14 mouse cellular contexts compared by ENCODE assay signal in the genomic region with DNA sequence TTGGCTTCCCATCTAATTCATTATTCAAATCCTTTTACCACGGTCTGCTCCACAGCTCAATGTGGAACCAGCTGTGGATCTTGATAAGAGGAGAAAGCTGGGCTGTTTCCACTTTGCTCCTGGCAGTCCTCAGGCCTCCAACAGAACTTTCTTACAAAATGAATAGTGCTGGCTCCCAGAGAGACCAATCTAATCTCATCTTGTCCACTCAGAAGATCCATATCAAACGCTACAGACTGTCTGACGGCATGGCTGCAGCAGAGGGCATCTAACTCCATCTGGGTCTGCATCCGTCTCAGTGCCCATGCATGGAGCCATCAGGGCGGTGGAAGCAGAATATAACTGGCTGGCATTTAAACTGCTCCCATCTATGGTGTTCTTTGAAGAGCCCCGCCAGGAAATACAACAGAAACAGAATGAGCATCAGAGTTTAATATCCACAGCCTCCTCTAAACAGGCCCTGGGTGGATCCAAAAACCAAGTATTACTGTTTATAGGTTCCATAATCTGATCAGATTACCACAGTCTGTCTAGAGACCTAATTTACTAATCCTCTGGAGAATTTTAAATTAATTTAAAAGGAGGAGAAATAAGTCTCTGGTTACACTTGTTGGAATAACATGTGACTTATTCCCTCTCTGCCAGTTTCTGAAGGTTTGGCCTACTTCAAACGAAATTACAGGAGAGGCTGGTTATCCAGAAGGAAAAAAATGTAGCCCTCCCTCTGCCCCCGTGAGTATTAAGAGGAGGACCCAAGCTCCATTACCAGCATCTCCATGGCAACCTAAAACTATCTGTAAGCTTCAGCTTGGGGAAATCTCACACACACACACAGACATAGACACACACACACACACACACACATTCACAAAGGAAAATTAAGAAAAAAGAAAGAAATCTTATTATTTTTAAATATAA.
DNase-seq lines count a peak whose midpoint lies in the region; ATAC-seq and TF ChIP-seq lines count a peak whose summit lies in the region.
"Had no signal": no experiment of that assay in that cellular context is flagged by ENCODE, and none has a peak within 500 bp of the region (broad histone marks: within the 10 kb centered on the region; RNA-seq: fewer than 3 reads in every experiment).

No protein-coding gene starts in this region.

- no peaks in the 10 kb centered on the region for H3K27me3 ChIP-seq in heart, adult 2 months (ENCODE audit: control insufficient read depth, insufficient read depth, low read length)
- H3K27me3 ChIP-seq in lung, postnatal 0 days (replicated peaks; ENCODE audit: insufficient read depth, low read length), result no peaks in the 10 kb centered on the region
- no peaks in the 10 kb centered on the region for H3K27me3 ChIP-seq in limb, embryonic 13.5 days
- H3K27me3 ChIP-seq in midbrain, embryonic 16.5 days (ENCODE audit: control insufficient read depth, insufficient read depth, low read depth, low read length), result no peaks in the 10 kb centered on the region
- H3K27me3 ChIP-seq: lung, embryonic 15.5 days had no signal

- H3K4me3 ChIP-seq in heart, adult 2 months, result no peak overlapping the region
- no peak overlapping the region for H3K4me3 ChIP-seq in lung, postnatal 0 days (ENCODE audit: low read depth, low read length)
- H3K4me3 ChIP-seq in limb, embryonic 13.5 days, result no peak overlapping the region
- H3K4me3 ChIP-seq in midbrain, embryonic 16.5 days (ENCODE audit: low read depth, low read length), result no peak overlapping the region
- H3K4me3 ChIP-seq: erythroblast, embryonic 14.5 days; lung, embryonic 15.5 days; myocyte had no signal

- TF ChIP-seq EP300 in heart, adult 2 months (IDR thresholded peaks at IDR 0.05; ENCODE audit: insufficient read depth, low read depth, low read length), result no peak
- TF ChIP-seq EP300 in lung, postnatal 0 days (IDR thresholded peaks at IDR 0.05), result no peak

- intact Hi-C loops in heart, postnatal 10 days (cut with DNase I), result no loop called here
- intact Hi-C loops in heart, adult 2 months (cut with DNase I), result no loop called here

- WGBS in heart, adult 2 months, result 73% methylated on average over 8 of the region's 8 CpGs
- 66% methylated on average over 8 of the region's 8 CpGs for WGBS in lung, postnatal 0 days
- WGBS in limb, embryonic 13.5 days, result 70% methylated on average over 8 of the region's 8 CpGs
- 35% methylated on average over 8 of the region's 8 CpGs for WGBS in midbrain, embryonic 16.5 days

- H3K4me2 ChIP-seq in lung, postnatal 0 days (replicated peaks; ENCODE audit: low read depth, low read length), result no peak overlapping the region
- no peak overlapping the region for H3K4me2 ChIP-seq in limb, embryonic 13.5 days (replicated peaks)
- no peak overlapping the region for H3K4me2 ChIP-seq in midbrain, embryonic 16.5 days (ENCODE audit: low read length)
- H3K4me2 ChIP-seq: lung, embryonic 15.5 days had no signal

- no peaks in the 10 kb centered on the region for H3K4me1 ChIP-seq in heart, adult 2 months (ENCODE audit: control insufficient read depth, insufficient read depth, low read length)
- no peaks in the 10 kb centered on the region for H3K4me1 ChIP-seq in lung, postnatal 0 days (ENCODE audit: insufficient read depth, low read depth, low read length)
- H3K4me1 ChIP-seq in limb, embryonic 13.5 days, result peaks cover 5% of the 10 kb centered on the region; the same call in 1 of the 2 replicates
- peaks cover 3% of the 10 kb centered on the region; the same call in 1 of the 2 replicates for H3K4me1 ChIP-seq in midbrain, embryonic 16.5 days (ENCODE audit: control insufficient read depth, insufficient read depth, low read length)
- H3K4me1 ChIP-seq: lung, embryonic 15.5 days had no signal

- no peaks in the 10 kb centered on the region for H3K79me2 ChIP-seq in heart, adult 2 months (replicated peaks; ENCODE audit: control insufficient read depth, insufficient read depth, low read length)

- peak; percentile 26 for ATAC-seq in lung, postnatal 0 days
- ATAC-seq in limb, embryonic 13.5 days (ENCODE audit: low FRiP score, low read depth), result peak; percentile 9; the same call in 1 of the 2 replicates
- peak; percentile 75 for ATAC-seq in midbrain, embryonic 16.5 days

- no peak for TF ChIP-seq POLR2A in heart, adult 2 months (IDR thresholded peaks at IDR 0.05; ENCODE audit: insufficient read depth, low read depth, low read length)

- H3K36me3 ChIP-seq in heart, adult 2 months (ENCODE audit: control insufficient read depth, insufficient read depth, low read length), result no peaks in the 10 kb centered on the region
- no peaks in the 10 kb centered on the region for H3K36me3 ChIP-seq in lung, postnatal 0 days (ENCODE audit: insufficient read depth, low read length)
- H3K36me3 ChIP-seq in limb, embryonic 13.5 days, result peaks cover 4% of the 10 kb centered on the region
- no peaks in the 10 kb centered on the region for H3K36me3 ChIP-seq in midbrain, embryonic 16.5 days (ENCODE audit: control insufficient read depth, insufficient read depth, low read length)
- H3K36me3 ChIP-seq: lung, embryonic 15.5 days had no signal

- no peak overlapping the region for H3K9ac ChIP-seq in heart, adult 2 months (ENCODE audit: low read depth, low read length)
- H3K9ac ChIP-seq in lung, postnatal 0 days (replicated peaks; ENCODE audit: low read depth), result no peak overlapping the region
- no peak overlapping the region for H3K9ac ChIP-seq in limb, embryonic 13.5 days
- no peak overlapping the region for H3K9ac ChIP-seq in midbrain, embryonic 16.5 days (ENCODE audit: low read depth, low read length)
- H3K9ac ChIP-seq: lung, embryonic 15.5 days had no signal

- peak; percentile 11 to 18 for DNase-seq in heart, postnatal 10 days
- DNase-seq in heart, adult 2 months, result no peak
- DNase-seq in lung, postnatal 0 days (ENCODE audit: low spot score), result peak; percentile 29
- no peak for DNase-seq in lung, postnatal 25 days (ENCODE audit: low spot score)
- DNase-seq in spleen, adult 18-20 months, result no peak
- DNase-seq in adipocyte (ENCODE audit: low spot score), result no peak
- DNase-seq: B cell, adult 2 months; kidney, adult 2 months; thymus, postnatal 14 days had no signal

- TF ChIP-seq CTCF in heart, adult 2 months (IDR thresholded peaks at IDR 0.05), result no peak
- TF ChIP-seq CTCF in lung, postnatal 0 days (IDR thresholded peaks at IDR 0.05), result no peak

- no peaks in the 10 kb centered on the region for H3K9me3 ChIP-seq in lung, postnatal 0 days (ENCODE audit: low read length)
- no peaks in the 10 kb centered on the region for H3K9me3 ChIP-seq in limb, embryonic 13.5 days
- H3K9me3 ChIP-seq in midbrain, embryonic 16.5 days (replicated peaks; ENCODE audit: control insufficient read depth, low read length, poor library complexity, severe bottlenecking), result no peaks in the 10 kb centered on the region
- H3K9me3 ChIP-seq: lung, embryonic 15.5 days had no signal

- no peak overlapping the region for H3K27ac ChIP-seq in heart, adult 2 months
- H3K27ac ChIP-seq in lung, postnatal 0 days (ENCODE audit: low read length), result no peak overlapping the region
- H3K27ac ChIP-seq in limb, embryonic 13.5 days, result no peak overlapping the region
- H3K27ac ChIP-seq in midbrain, embryonic 16.5 days (ENCODE audit: low read length), result peak overlapping the region; percentile 51; the same call in 1 of the 2 replicates
- H3K27ac ChIP-seq: lung, embryonic 15.5 days had no signal

Comparison
In these comparisons a context has a peak if more than half of its experiments do, and no peak if none do; other contexts are left out.
1. DNase-seq: peak in heart, postnatal 10 days (2 of 2) and lung, postnatal 0 days (single experiment); none in heart, adult 2 months (0 of 2), lung, postnatal 25 days (single experiment), spleen, adult 18-20 months (0 of 2) and adipocyte (single experiment).
2. ATAC-seq: peak in every context shown above with its lines; median percentile 75 in midbrain, embryonic 16.5 days; 26 in lung, postnatal 0 days; 9 in limb, embryonic 13.5 days.